Comparison of ENCODE assay signal across 14 mouse cellular contexts in the genomic region with DNA sequence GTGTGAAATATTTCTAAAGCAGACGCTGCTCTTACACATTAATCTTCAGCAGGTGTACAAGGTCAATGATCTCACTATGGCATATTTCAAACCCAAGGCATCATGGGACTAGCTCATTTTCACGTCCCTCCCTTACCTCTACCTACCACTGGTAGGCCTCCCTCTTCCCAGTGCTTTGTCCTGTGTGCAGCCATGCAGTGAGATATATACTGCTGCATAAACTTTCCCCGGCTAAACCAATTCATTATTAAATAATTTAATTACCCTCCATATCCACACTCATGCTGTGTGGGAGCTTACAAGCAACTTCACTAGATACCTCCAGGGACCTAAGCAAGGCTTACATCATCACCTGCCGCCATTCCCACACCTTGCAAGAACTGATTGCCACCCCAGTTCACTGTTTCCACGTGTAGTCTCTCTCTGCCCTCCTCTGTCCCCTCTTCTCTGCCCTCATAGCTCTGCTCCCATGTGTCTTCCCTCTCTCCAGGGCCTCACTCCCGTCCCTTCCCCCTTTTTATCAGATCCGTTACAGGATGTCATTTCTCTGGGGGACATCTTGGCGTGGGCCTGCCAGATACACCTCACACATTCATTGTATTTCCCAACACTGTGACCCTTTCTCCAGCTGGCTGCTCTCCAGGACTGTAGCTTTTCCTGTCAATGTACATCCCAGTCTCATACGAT.
DNase-seq lines count a peak whose midpoint lies in the region; ATAC-seq and TF ChIP-seq lines count a peak whose summit lies in the region.
"Had no signal": no experiment of that assay in that cellular context is flagged by ENCODE, and none has a peak within 500 bp of the region (broad histone marks: within the 10 kb centered on the region; RNA-seq: fewer than 3 reads in every experiment).

No protein-coding gene starts in this region.

- no peak overlapping the region for H3K9ac ChIP-seq in embryonic facial prominence, embryonic 12.5 days
- no peak overlapping the region for H3K9ac ChIP-seq in intestine, embryonic 14.5 days (ENCODE audit: low read length)
- H3K9ac ChIP-seq in intestine, postnatal 0 days (ENCODE audit: low read depth, low read length) = no peak overlapping the region
- H3K9ac ChIP-seq in midbrain, embryonic 15.5 days = no peak overlapping the region
- H3K9ac ChIP-seq in midbrain, embryonic 11.5 days (ENCODE audit: low read length) = no peak overlapping the region
- no peak overlapping the region for H3K9ac ChIP-seq in neural tube, embryonic 15.5 days (replicated peaks)

- H3K36me3 ChIP-seq in embryonic facial prominence, embryonic 12.5 days = peaks cover under 1% of the 10 kb centered on the region; the same call in 1 of the 2 replicates
- no peaks in the 10 kb centered on the region for H3K36me3 ChIP-seq in embryonic facial prominence, embryonic 10.5 days (replicated peaks)
- H3K36me3 ChIP-seq in intestine, embryonic 14.5 days (ENCODE audit: control insufficient read depth, insufficient read depth, low read length) = no peaks in the 10 kb centered on the region
- H3K36me3 ChIP-seq in intestine, postnatal 0 days (ENCODE audit: control insufficient read depth, insufficient read depth) = no peaks in the 10 kb centered on the region
- no peaks in the 10 kb centered on the region for H3K36me3 ChIP-seq in midbrain, embryonic 15.5 days (replicated peaks)
- H3K36me3 ChIP-seq in midbrain, embryonic 11.5 days (ENCODE audit: control insufficient read depth, insufficient read depth, low read length) = no peaks in the 10 kb centered on the region
- H3K36me3 ChIP-seq in neural tube, embryonic 15.5 days = no peaks in the 10 kb centered on the region
- H3K36me3 ChIP-seq: forebrain, embryonic 10.5 days had no signal

- H3K4me1 ChIP-seq in embryonic facial prominence, embryonic 12.5 days = peaks cover 36% of the 10 kb centered on the region
- peaks cover 49% of the 10 kb centered on the region for H3K4me1 ChIP-seq in embryonic facial prominence, embryonic 10.5 days
- H3K4me1 ChIP-seq in intestine, embryonic 14.5 days (replicated peaks; ENCODE audit: control insufficient read depth, insufficient read depth, low read length) = peaks cover 35% of the 10 kb centered on the region
- peaks cover 8% of the 10 kb centered on the region for H3K4me1 ChIP-seq in intestine, postnatal 0 days (replicated peaks; ENCODE audit: control insufficient read depth, insufficient read depth, low read length)
- H3K4me1 ChIP-seq in midbrain, embryonic 15.5 days = 0 out of 2 replicates have a peak, but pooled peaks cover 6% of the 10 kb centered on the region
- peaks cover 8% of the 10 kb centered on the region; the same call in 1 of the 2 replicates for H3K4me1 ChIP-seq in midbrain, embryonic 11.5 days (ENCODE audit: control insufficient read depth, insufficient read depth, low read length)
- peaks cover 19% of the 10 kb centered on the region for H3K4me1 ChIP-seq in neural tube, embryonic 15.5 days

- H3K9me3 ChIP-seq in embryonic facial prominence, embryonic 12.5 days = no peaks in the 10 kb centered on the region
- no peaks in the 10 kb centered on the region for H3K9me3 ChIP-seq in embryonic facial prominence, embryonic 10.5 days
- H3K9me3 ChIP-seq in intestine, embryonic 14.5 days (ENCODE audit: control insufficient read depth, low read length) = no peaks in the 10 kb centered on the region
- no peaks in the 10 kb centered on the region for H3K9me3 ChIP-seq in intestine, postnatal 0 days (ENCODE audit: control insufficient read depth)
- no peaks in the 10 kb centered on the region for H3K9me3 ChIP-seq in midbrain, embryonic 15.5 days
- H3K9me3 ChIP-seq in midbrain, embryonic 11.5 days (ENCODE audit: control insufficient read depth, low read length) = no peaks in the 10 kb centered on the region
- no peaks in the 10 kb centered on the region for H3K9me3 ChIP-seq in neural tube, embryonic 15.5 days (replicated peaks)
- H3K9me3 ChIP-seq: forebrain, embryonic 10.5 days; G1E had no signal

- H3K27me3 ChIP-seq in embryonic facial prominence, embryonic 12.5 days = no peaks in the 10 kb centered on the region
- H3K27me3 ChIP-seq in embryonic facial prominence, embryonic 10.5 days (replicated peaks; ENCODE audit: low read depth, poor library complexity, severe bottlenecking) = no peaks in the 10 kb centered on the region
- H3K27me3 ChIP-seq in intestine, embryonic 14.5 days (replicated peaks; ENCODE audit: control insufficient read depth, insufficient read depth, low read length) = no peaks in the 10 kb centered on the region
- H3K27me3 ChIP-seq in intestine, postnatal 0 days (replicated peaks; ENCODE audit: control insufficient read depth, insufficient read depth, low read length) = no peaks in the 10 kb centered on the region
- H3K27me3 ChIP-seq in midbrain, embryonic 15.5 days (replicated peaks) = no peaks in the 10 kb centered on the region
- no peaks in the 10 kb centered on the region for H3K27me3 ChIP-seq in midbrain, embryonic 11.5 days (ENCODE audit: control insufficient read depth, insufficient read depth, low read length)
- no peaks in the 10 kb centered on the region for H3K27me3 ChIP-seq in neural tube, embryonic 15.5 days (replicated peaks)

- intact Hi-C loops in left cerebral cortex, postnatal 36 days (cut with DNase I) = no loop called here

- TF ChIP-seq CTCF in intestine, postnatal 0 days (IDR thresholded peaks at IDR 0.05; ENCODE audit: low read depth) = no peak

- ATAC-seq in embryonic facial prominence, embryonic 12.5 days (ENCODE audit: insufficient number of reproducible peaks, insufficient read depth, low FRiP score, low TSS enrichment) = 0 out of 2 replicates have a peak, but pooled peaks have one; percentile 48
- no peak; the same call in 1 of the 2 replicates for ATAC-seq in intestine, embryonic 14.5 days (replicated peaks; ENCODE audit: low FRiP score, low TSS enrichment, low read depth)
- no peak for ATAC-seq in intestine, postnatal 0 days
- ATAC-seq in midbrain, embryonic 15.5 days (replicated peaks) = 0 out of 2 replicates have a peak, but pooled peaks have one; percentile 14
- ATAC-seq in midbrain, embryonic 11.5 days (ENCODE audit: low FRiP score) = no peak
- 0 out of 2 replicates have a peak, but pooled peaks have one; percentile 56 for ATAC-seq in neural tube, embryonic 15.5 days (ENCODE audit: low FRiP score)

- H3K27ac ChIP-seq in embryonic facial prominence, embryonic 12.5 days = no peak overlapping the region
- no peak overlapping the region for H3K27ac ChIP-seq in embryonic facial prominence, embryonic 10.5 days (replicated peaks)
- 0 out of 2 replicates have a peak overlapping the region, but pooled peaks have one; percentile 7 for H3K27ac ChIP-seq in intestine, embryonic 14.5 days (ENCODE audit: low read depth)
- no peak overlapping the region for H3K27ac ChIP-seq in intestine, postnatal 0 days (ENCODE audit: low read depth, low read length)
- no peak overlapping the region for H3K27ac ChIP-seq in midbrain, embryonic 15.5 days
- no peak overlapping the region for H3K27ac ChIP-seq in midbrain, embryonic 11.5 days (ENCODE audit: low read depth, low read length)
- H3K27ac ChIP-seq in neural tube, embryonic 15.5 days (replicated peaks) = no peak overlapping the region
- H3K27ac ChIP-seq: forebrain, embryonic 10.5 days had no signal

- H3K4me3 ChIP-seq in embryonic facial prominence, embryonic 12.5 days = no peak overlapping the region
- H3K4me3 ChIP-seq in embryonic facial prominence, embryonic 10.5 days = no peak overlapping the region
- no peak overlapping the region for H3K4me3 ChIP-seq in intestine, embryonic 14.5 days (ENCODE audit: low read depth, low read length)
- no peak overlapping the region for H3K4me3 ChIP-seq in intestine, postnatal 0 days (ENCODE audit: low read depth, low read length)
- H3K4me3 ChIP-seq in midbrain, embryonic 15.5 days = no peak overlapping the region
- no peak overlapping the region for H3K4me3 ChIP-seq in midbrain, embryonic 11.5 days (ENCODE audit: low read depth, low read length)
- H3K4me3 ChIP-seq in neural tube, embryonic 15.5 days (replicated peaks) = no peak overlapping the region
- H3K4me3 ChIP-seq: forebrain, embryonic 10.5 days had no signal

- no peak overlapping the region for H3K4me2 ChIP-seq in embryonic facial prominence, embryonic 12.5 days (replicated peaks)
- H3K4me2 ChIP-seq in intestine, embryonic 14.5 days (ENCODE audit: low read length) = no peak overlapping the region
- H3K4me2 ChIP-seq in intestine, postnatal 0 days (replicated peaks; ENCODE audit: low read depth) = no peak overlapping the region
- no peak overlapping the region for H3K4me2 ChIP-seq in midbrain, embryonic 15.5 days
- H3K4me2 ChIP-seq in midbrain, embryonic 11.5 days = no peak overlapping the region
- no peak overlapping the region for H3K4me2 ChIP-seq in neural tube, embryonic 15.5 days

- WGBS in embryonic facial prominence, embryonic 12.5 days = 70% methylated on average over 9 of the region's 9 CpGs
- WGBS in embryonic facial prominence, embryonic 10.5 days = 74% methylated on average over 9 of the region's 9 CpGs
- WGBS in intestine, embryonic 14.5 days = 46% methylated on average over 9 of the region's 9 CpGs
- WGBS in intestine, postnatal 0 days = 48% methylated on average over 9 of the region's 9 CpGs
- 62% methylated on average over 9 of the region's 9 CpGs for WGBS in midbrain, embryonic 15.5 days
- 76% methylated on average over 9 of the region's 9 CpGs for WGBS in midbrain, embryonic 11.5 days
- 49% methylated on average over 9 of the region's 9 CpGs for WGBS in neural tube, embryonic 15.5 days

- DNase-seq in embryonic facial prominence, embryonic 10.5 days (ENCODE audit: low spot score) = no peak
- DNase-seq in intestine, embryonic 14.5 days (ENCODE audit: low spot score) = no peak
- DNase-seq in midbrain, embryonic 11.5 days (ENCODE audit: low spot score, missing footprints) = no peak
- no peak for DNase-seq in left cerebral cortex, postnatal 36 days (ENCODE audit: low spot score in 2 of 2)
- DNase-seq: gastrocnemius, postnatal 14 days; kidney, postnatal 4 days; spleen, adult 18-20 months; thymus, postnatal 14 days had no signal

Comparison
In these comparisons a context has a peak if more than half of its experiments do, and no peak if none do; other contexts are left out.
1. ATAC-seq: peak in embryonic facial prominence, embryonic 12.5 days (single experiment), midbrain, embryonic 15.5 days (single experiment) and neural tube, embryonic 15.5 days (single experiment); none in intestine, embryonic 14.5 days (single experiment), intestine, postnatal 0 days (single experiment) and midbrain, embryonic 11.5 days (single experiment).